Mouse (Mus musculus): ENCODE measurements around the gene Fam3b.

DNA sequence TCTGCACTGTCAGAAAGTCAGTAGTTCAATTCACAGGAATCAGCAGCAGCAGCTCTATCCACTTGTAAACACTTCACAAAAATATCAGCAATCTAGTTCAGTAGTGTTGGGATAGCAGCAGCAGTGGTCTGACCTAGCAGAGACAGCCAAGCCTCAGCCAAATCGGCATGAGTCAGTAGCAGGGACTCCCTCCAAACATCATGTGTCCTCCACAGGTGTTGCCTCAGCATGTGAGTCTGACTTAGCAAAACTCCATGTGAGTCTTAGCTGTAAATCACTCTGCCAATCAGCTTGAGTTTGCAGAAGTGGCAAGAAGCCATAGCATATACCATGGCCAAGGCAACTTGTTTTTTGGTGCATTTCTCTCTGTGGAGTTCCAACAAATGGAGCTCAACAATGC lies 18.5 kb upstream of the Fam3b start:
- TF ChIP-seq CTCF (IDR thresholded peaks at IDR 0.05; ENCODE audit: control insufficient read depth, insufficient read depth, insufficient read length): no peak
- TF ChIP-seq MYOG (IDR thresholded peaks at IDR 0.05; ENCODE audit: control insufficient read depth, extremely low read depth, insufficient read length): no peak
- TF ChIP-seq CEBPB (IDR thresholded peaks at IDR 0.05; ENCODE audit: low read depth): no peak
- TF ChIP-seq MAX (IDR thresholded peaks at IDR 0.05): no peak
- TF ChIP-seq MYOD1 (IDR thresholded peaks at IDR 0.05; ENCODE audit: control insufficient read depth, insufficient read length, low read depth): no peak
- TF ChIP-seq USF1 (IDR thresholded peaks at IDR 0.05; ENCODE audit: low read depth): no peak

All from C2C12 (cell line).